Mouse (Mus musculus): ENCODE data around the gene Mfn2. TPM values are rescaled to one million over a fixed set of nuclear protein-coding genes. Genes with fewer than 3 reads are reported as not detected.

Gene Mfn2
- polyA plus RNA-seq, 1 experiment, result 25.6 TPM

DNA sequence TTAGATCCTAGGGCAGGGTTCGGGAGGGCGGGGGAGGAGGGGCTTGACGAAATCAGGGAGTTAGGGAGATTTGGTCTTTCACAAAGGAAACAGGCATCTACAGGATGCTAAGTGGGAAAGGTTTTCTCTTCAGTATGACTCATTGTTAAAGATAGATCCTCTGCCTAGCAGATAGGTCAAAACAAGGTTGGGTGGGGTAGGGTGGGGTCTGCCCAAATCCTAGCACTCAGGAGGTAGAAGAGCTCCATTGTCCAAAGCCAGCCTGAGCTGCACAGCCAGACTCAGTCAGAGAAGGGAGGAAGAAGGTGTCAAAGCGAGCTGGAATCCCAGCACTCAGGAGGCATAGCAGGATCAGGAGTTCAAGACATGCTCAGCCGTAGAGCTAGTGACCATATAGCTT lies 33.0 kb upstream of the Mfn2 start:
- Histone ChIP-seq H3K27ac (ENCODE audit: insufficient read depth, low read depth, low read length) (peak overlapping the region; percentile 98), H3K4me1 (ENCODE audit: control insufficient read depth, insufficient read depth, low read length) (peaks cover 52% of the 10 kb centered on the region), H3K4me3 (ENCODE audit: insufficient read depth, low read length) (peak overlapping the region; percentile 17; the same call in 1 of the 2 replicates)
- TF ChIP-seq POLR2A (IDR thresholded peaks at IDR 0.05; ENCODE audit: borderline replicate concordance, low read depth, low read length) (no peak), CTCF (IDR thresholded peaks at IDR 0.05; ENCODE audit: low read depth, low read length) (no peak)

DNA sequence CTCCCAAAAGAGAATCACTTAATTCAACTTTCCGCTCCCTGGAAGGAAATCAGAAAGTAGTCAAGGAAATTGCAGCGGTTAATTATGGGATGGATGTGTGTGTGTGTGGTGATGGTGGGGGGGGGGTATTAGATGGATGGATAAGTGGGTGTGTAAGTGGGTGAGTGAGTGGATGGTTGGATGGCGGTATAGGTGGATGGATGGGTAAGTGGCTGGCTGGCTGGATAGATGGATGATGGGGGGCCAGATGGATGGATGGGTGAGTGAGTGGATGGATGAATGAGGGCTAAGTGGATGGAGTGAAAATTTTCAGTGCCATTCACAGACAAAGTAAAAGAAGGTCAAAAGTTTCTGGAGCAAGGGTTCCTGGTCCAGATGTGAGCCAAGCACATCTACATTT lies 32.5 kb upstream of the Mfn2 start:
- Histone ChIP-seq H3K27ac (ENCODE audit: insufficient read depth, low read depth, low read length) (peak overlapping the region; percentile 98), H3K4me3 (ENCODE audit: insufficient read depth, low read length) (peak overlapping the region; percentile 97), H3K4me1 (ENCODE audit: control insufficient read depth, insufficient read depth, low read length) (peaks cover 52% of the 10 kb centered on the region)
- TF ChIP-seq CTCF (IDR thresholded peaks at IDR 0.05; ENCODE audit: low read depth, low read length), result no peak
- no peak for TF ChIP-seq POLR2A (IDR thresholded peaks at IDR 0.05; ENCODE audit: borderline replicate concordance, low read depth, low read length)

DNA sequence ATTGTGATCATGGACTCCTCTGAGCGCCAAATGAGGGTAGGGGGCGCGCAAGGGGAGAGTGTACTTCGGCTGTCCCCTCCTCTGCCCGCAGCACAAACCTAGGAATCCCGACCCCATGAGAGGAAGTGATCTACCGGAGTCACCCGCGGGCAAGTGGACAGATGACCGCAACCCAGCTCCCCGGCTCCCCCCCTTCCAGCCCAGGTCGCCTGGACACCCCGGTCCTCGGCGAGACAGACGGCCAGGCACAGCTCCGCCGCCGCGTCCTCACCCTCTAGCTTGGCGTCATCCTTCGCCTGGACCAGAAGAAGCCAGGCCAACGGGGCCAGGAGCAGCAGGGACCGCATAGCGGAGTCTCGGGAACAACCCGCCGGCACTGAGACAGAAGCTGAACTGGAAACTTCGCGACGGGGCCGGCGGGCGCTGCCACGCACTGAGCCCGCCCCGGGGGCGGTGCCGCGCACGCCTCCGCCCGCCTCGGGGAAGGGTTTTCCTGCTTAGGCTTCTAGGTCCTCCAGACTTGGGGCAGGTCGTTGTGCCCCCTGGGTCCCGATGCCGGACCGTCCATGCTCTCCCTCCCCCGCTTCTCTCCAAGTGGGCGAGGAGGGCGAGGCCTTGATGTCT lies 31.9 kb upstream of the Mfn2 start, which contains the start of gene Plod1:
Gene Plod1 (minus strand): TSS at position 437 of the 624 bp plus-strand sequence.
- Histone ChIP-seq H3K4me3 (ENCODE audit: insufficient read depth, low read length) (peak within 1 kb of the TSS; percentile 97), H3K27ac (ENCODE audit: insufficient read depth, low read depth, low read length) (peak within 1 kb of the TSS; percentile 98), H3K4me1 (ENCODE audit: control insufficient read depth, insufficient read depth, low read length) (peaks cover 52% of the 10 kb centered on the region)
- no peak for TF ChIP-seq CTCF (IDR thresholded peaks at IDR 0.05; ENCODE audit: low read depth, low read length)
- no peak; the same call in 1 of the 2 replicates for TF ChIP-seq POLR2A (IDR thresholded peaks at IDR 0.05; ENCODE audit: borderline replicate concordance, low read depth, low read length)

DNA sequence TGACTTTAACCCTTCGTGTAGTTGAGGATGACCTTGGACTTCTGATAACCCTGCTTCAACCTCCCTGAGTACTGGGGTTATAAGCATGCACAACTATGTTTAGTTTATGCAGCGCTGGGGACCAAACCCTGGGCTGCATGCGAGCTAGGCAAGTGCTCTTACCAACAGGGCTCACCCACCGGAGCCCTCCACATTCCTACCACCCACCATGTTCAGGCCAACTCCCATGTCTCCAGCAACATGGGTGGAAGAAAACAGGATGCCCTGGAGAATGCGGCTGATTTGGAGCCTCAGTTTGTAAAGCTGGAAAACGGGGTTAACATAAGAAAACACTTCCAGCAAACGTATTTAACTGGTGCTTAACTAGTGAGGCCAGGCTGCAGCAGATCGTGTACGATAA lies 31.4 kb upstream of the Mfn2 start:
- peaks cover 52% of the 10 kb centered on the region for H3K4me1 ChIP-seq (ENCODE audit: control insufficient read depth, insufficient read depth, low read length)
- peak overlapping the region; percentile 97 for H3K4me3 ChIP-seq (ENCODE audit: insufficient read depth, low read length)
- no peak for TF ChIP-seq POLR2A (IDR thresholded peaks at IDR 0.05; ENCODE audit: borderline replicate concordance, low read depth, low read length)
- no peak for TF ChIP-seq CTCF (IDR thresholded peaks at IDR 0.05; ENCODE audit: low read depth, low read length)
- peak overlapping the region; percentile 82 for H3K27ac ChIP-seq (ENCODE audit: insufficient read depth, low read depth, low read length)

DNA sequence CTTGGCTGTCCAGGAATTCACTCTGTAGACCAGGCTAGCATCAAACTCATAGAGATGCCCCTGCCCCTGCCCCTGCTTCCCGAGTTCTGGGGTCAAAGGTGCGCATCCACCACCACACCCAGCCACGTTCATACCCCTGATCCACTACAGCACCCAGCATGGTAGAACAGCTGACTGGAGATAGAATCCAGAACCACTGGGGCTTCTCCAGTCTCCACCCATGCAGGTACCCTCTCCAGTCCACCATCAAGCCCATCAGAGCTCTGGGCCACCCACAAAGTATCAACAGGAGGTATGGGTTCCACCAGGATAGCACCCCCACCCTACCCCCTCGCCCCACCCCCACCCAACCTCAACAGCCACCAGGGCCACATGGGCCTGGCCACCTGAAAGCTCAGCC lies 30.1 kb upstream of the Mfn2 start:
- H3K4me3 ChIP-seq (ENCODE audit: insufficient read depth, low read length), result no peak overlapping the region
- no peak for TF ChIP-seq POLR2A (IDR thresholded peaks at IDR 0.05; ENCODE audit: borderline replicate concordance, low read depth, low read length)
- TF ChIP-seq CTCF (IDR thresholded peaks at IDR 0.05; ENCODE audit: low read depth, low read length), result no peak
- peaks cover 44% of the 10 kb centered on the region for H3K4me1 ChIP-seq (ENCODE audit: control insufficient read depth, insufficient read depth, low read length)
- no peak overlapping the region for H3K27ac ChIP-seq (ENCODE audit: insufficient read depth, low read depth, low read length)

DNA sequence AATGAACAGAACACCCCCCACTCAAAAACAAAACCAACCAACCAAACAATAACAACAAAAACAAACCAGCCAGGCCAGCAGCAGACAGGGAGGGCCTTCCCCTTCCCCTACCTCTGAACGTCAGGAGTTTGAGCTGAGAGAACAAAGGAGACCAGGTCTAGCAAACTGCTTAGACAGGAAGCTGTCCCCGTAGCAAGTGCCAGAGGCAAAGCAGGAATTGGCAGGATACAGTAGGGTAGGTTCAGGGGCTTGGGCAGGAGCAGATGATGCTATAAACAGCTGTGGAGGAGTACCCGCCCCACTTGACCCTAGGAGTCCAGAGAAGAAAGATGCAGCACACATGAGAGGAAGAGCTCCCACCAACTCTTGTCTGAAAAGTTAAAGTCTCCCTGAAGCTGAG lies 29.6 kb upstream of the Mfn2 start:
- H3K4me1 ChIP-seq (ENCODE audit: control insufficient read depth, insufficient read depth, low read length), result peaks cover 40% of the 10 kb centered on the region
- TF ChIP-seq POLR2A (IDR thresholded peaks at IDR 0.05; ENCODE audit: borderline replicate concordance, low read depth, low read length) (no peak), CTCF (IDR thresholded peaks at IDR 0.05; ENCODE audit: low read depth, low read length) (no peak)
- no peak overlapping the region for H3K4me3 ChIP-seq (ENCODE audit: insufficient read depth, low read length)
- no peak overlapping the region for H3K27ac ChIP-seq (ENCODE audit: insufficient read depth, low read depth, low read length)

DNA sequence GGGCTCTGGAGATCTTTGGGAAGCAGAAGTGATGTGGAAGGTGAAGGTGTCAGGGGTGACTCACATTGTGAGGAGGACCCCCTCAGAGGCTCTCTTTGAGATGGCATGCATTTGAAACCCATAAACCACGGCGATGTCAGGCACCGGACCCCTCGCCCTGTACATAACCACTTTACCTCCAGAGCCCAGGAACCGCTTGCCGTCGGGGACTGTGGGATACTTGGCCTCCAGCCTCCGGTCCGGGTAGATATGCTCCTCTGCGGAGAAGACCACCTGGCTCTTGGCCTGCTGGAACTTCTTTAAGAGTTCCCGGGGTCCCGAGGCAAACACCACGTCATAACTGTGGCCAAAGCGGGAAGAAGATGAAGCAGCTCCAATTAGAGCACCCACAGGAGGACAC lies 26.4 kb upstream of the Mfn2 start:
- Histone ChIP-seq H3K4me1 (ENCODE audit: control insufficient read depth, insufficient read depth, low read length) (peaks cover 44% of the 10 kb centered on the region), H3K4me3 (ENCODE audit: insufficient read depth, low read length) (no peak overlapping the region), H3K27ac (ENCODE audit: insufficient read depth, low read depth, low read length) (no peak overlapping the region)
- TF ChIP-seq CTCF (IDR thresholded peaks at IDR 0.05; ENCODE audit: low read depth, low read length) (no peak), POLR2A (IDR thresholded peaks at IDR 0.05; ENCODE audit: borderline replicate concordance, low read depth, low read length) (no peak)

DNA sequence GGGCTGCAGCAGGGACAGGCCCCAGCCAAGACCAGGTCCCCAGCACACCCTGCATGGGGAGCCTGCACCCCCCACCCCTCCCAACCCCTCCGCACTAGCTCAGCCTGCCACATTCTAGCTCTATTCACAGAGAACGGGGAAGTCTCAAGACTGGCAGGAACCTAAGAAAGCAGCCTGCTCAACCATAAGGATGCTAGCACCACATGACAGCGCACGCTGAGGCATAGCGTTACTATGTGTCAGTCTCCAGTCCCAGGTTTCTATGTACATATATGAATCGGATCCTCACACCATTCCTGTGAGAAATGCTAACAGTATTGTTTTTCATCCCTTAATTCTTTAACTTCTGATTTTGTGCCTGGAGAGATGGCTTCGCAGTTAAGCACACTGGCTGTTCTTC lies 24.0 kb upstream of the Mfn2 start:
- H3K4me3 ChIP-seq (ENCODE audit: insufficient read depth, low read length), result no peak overlapping the region
- TF ChIP-seq POLR2A (IDR thresholded peaks at IDR 0.05; ENCODE audit: borderline replicate concordance, low read depth, low read length), result no peak
- TF ChIP-seq CTCF (IDR thresholded peaks at IDR 0.05; ENCODE audit: low read depth, low read length), result 0 out of 2 replicates have a peak, but pooled peaks have one; percentile 16
- peaks cover 24% of the 10 kb centered on the region for H3K4me1 ChIP-seq (ENCODE audit: control insufficient read depth, insufficient read depth, low read length)
- H3K27ac ChIP-seq (ENCODE audit: insufficient read depth, low read depth, low read length), result peak overlapping the region; percentile 98

DNA sequence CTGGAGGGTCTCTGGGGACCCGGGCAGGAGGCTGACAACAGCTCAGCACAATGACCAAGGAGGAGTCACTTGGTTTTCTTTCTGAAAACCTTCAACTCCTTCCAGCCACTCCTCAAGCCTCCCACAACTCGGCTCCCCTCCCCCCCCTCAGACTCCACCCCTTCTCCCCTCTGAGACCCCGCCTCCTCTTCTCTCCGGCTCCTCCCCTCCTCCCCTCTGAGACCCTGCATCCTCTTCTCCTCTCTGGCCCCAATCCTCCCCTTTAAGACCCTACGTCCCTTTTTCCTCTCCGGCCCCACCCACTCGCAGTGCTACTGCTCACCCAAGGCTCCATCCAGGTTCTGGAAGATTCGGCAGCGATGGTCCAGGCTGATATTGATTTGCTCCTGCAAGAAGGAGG lies 23.6 kb upstream of the Mfn2 start:
- Histone ChIP-seq H3K4me3 (ENCODE audit: insufficient read depth, low read length) (peak overlapping the region; percentile 42), H3K27ac (ENCODE audit: insufficient read depth, low read depth, low read length) (peak overlapping the region; percentile 98), H3K4me1 (ENCODE audit: control insufficient read depth, insufficient read depth, low read length) (peaks cover 26% of the 10 kb centered on the region)
- TF ChIP-seq CTCF (IDR thresholded peaks at IDR 0.05; ENCODE audit: low read depth, low read length) (no peak), POLR2A (IDR thresholded peaks at IDR 0.05; ENCODE audit: borderline replicate concordance, low read depth, low read length) (no peak)

DNA sequence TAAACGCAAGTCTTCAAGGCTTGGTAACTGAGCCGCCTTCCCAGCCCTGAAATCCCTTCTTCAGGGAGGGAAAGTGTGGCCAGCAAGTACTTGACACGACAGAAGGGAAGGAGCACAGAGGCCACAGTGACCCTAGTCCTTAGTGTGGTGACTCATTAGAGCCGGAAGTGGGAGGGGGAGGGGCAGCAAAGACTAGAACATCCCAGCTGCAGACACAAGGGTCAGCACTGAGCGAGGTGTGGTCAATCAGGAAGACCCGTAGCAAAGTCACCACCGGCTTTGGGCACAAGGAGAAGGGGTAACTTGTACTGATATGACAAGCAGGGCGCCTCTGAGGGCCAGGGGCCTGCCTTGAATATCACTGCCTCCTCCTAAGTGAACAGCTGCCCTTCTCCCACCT lies 23.2 kb upstream of the Mfn2 start:
- H3K4me1 ChIP-seq (ENCODE audit: control insufficient read depth, insufficient read depth, low read length), result peaks cover 30% of the 10 kb centered on the region
- peak overlapping the region; percentile 98 for H3K27ac ChIP-seq (ENCODE audit: insufficient read depth, low read depth, low read length)
- no peak for TF ChIP-seq CTCF (IDR thresholded peaks at IDR 0.05; ENCODE audit: low read depth, low read length)
- TF ChIP-seq POLR2A (IDR thresholded peaks at IDR 0.05; ENCODE audit: borderline replicate concordance, low read depth, low read length), result no peak
- H3K4me3 ChIP-seq (ENCODE audit: insufficient read depth, low read length), result peak overlapping the region; percentile 42
